Mouse (Mus musculus): ENCODE measurements around the gene Gabrb1. TPM values are rescaled to one million over a fixed set of nuclear protein-coding genes. Genes with fewer than 3 reads are reported as not detected.
A peak's percentile ranks its signal among the peaks of the same experiment; 100 is the strongest.

Gene Gabrb1
- polyA plus RNA-seq, 1 experiment from 2014 or later: 48.1 TPM

GRCm38 (mm10) chr5:71761105-71761504 lies 103.2 kb downstream of the Gabrb1 start:
- no peaks in the 10 kb centered on the region for H3K27me3 ChIP-seq (ENCODE audit: control insufficient read depth, insufficient read depth, low read depth, low read length)
- 91% methylated on average over 6 of the region's 6 CpGs for WGBS
- no peak for ATAC-seq
- H3K27ac ChIP-seq (ENCODE audit: low read length): no peak overlapping the region
- H3K9me3 ChIP-seq (replicated peaks; ENCODE audit: control insufficient read depth, low read length, poor library complexity, severe bottlenecking): no peaks in the 10 kb centered on the region
- no peaks in the 10 kb centered on the region for H3K36me3 ChIP-seq (ENCODE audit: control insufficient read depth, insufficient read depth, low read length)
- no peak overlapping the region for H3K4me2 ChIP-seq (ENCODE audit: low read length)
- H3K4me1 ChIP-seq (ENCODE audit: control insufficient read depth, insufficient read depth, low read length): no peaks in the 10 kb centered on the region
- no peak overlapping the region for H3K9ac ChIP-seq (ENCODE audit: low read depth, low read length)
- no peak overlapping the region for H3K4me3 ChIP-seq (ENCODE audit: low read depth, low read length)

- Histone ChIP-seq H3K4me1 (ENCODE audit: control insufficient read depth, insufficient read depth, low read length) (no peaks in the 10 kb centered on the region), H3K4me2 (ENCODE audit: low read length) (no peak overlapping the region), H3K36me3 (ENCODE audit: control insufficient read depth, insufficient read depth, low read length) (no peaks in the 10 kb centered on the region), H3K27me3 (ENCODE audit: control insufficient read depth, insufficient read depth, low read depth, low read length) (no peaks in the 10 kb centered on the region), H3K9me3 (replicated peaks; ENCODE audit: control insufficient read depth, low read length, poor library complexity, severe bottlenecking) (no peaks in the 10 kb centered on the region), H3K27ac (ENCODE audit: low read length) (no peak overlapping the region), H3K9ac (ENCODE audit: low read depth, low read length) (no peak overlapping the region), H3K4me3 (ENCODE audit: low read depth, low read length) (no peak overlapping the region)
- no peak for ATAC-seq
- WGBS: 85% methylated on average over 2 of the region's 2 CpGs
These were observed 123.7 kb downstream of the Gabrb1 start for GRCm38 (mm10) chr5:71781514-71782179.

GRCm38 (mm10) chr5:71822862-71823261 lies 164.9 kb downstream of the Gabrb1 start:
- Histone ChIP-seq H3K9me3 (replicated peaks; ENCODE audit: control insufficient read depth, low read length, poor library complexity, severe bottlenecking) (no peaks in the 10 kb centered on the region), H3K4me1 (ENCODE audit: control insufficient read depth, insufficient read depth, low read length) (no peaks in the 10 kb centered on the region), H3K4me2 (ENCODE audit: low read length) (no peak overlapping the region), H3K9ac (ENCODE audit: low read depth, low read length) (no peak overlapping the region), H3K4me3 (ENCODE audit: low read depth, low read length) (no peak overlapping the region), H3K27me3 (ENCODE audit: control insufficient read depth, insufficient read depth, low read depth, low read length) (no peaks in the 10 kb centered on the region), H3K27ac (ENCODE audit: low read length) (no peak overlapping the region), H3K36me3 (ENCODE audit: control insufficient read depth, insufficient read depth, low read length) (no peaks in the 10 kb centered on the region)
- 33% methylated on average over 1 of the region's 1 CpGs for WGBS
- no peak for ATAC-seq

- Histone ChIP-seq H3K4me1 (ENCODE audit: control insufficient read depth, insufficient read depth, low read length) (peaks cover 2% of the 10 kb centered on the region), H3K9me3 (replicated peaks; ENCODE audit: control insufficient read depth, low read length, poor library complexity, severe bottlenecking) (no peaks in the 10 kb centered on the region), H3K9ac (ENCODE audit: low read depth, low read length) (no peak overlapping the region), H3K4me3 (ENCODE audit: low read depth, low read length) (no peak overlapping the region), H3K4me2 (ENCODE audit: low read length) (no peak overlapping the region), H3K36me3 (ENCODE audit: control insufficient read depth, insufficient read depth, low read length) (no peaks in the 10 kb centered on the region), H3K27me3 (ENCODE audit: control insufficient read depth, insufficient read depth, low read depth, low read length) (no peaks in the 10 kb centered on the region), H3K27ac (ENCODE audit: low read length) (0 out of 2 replicates have a peak overlapping the region, but pooled peaks have one; percentile 38)
- ATAC-seq: no peak
These were observed 170.4 kb downstream of the Gabrb1 start for GRCm38 (mm10) chr5:71828342-71828741.

- Histone ChIP-seq H3K4me3 (ENCODE audit: low read depth, low read length) (no peak overlapping the region), H3K9ac (ENCODE audit: low read depth, low read length) (no peak overlapping the region), H3K27ac (ENCODE audit: low read length) (no peak overlapping the region; the same call in 1 of the 2 replicates), H3K27me3 (ENCODE audit: control insufficient read depth, insufficient read depth, low read depth, low read length) (no peaks in the 10 kb centered on the region), H3K36me3 (ENCODE audit: control insufficient read depth, insufficient read depth, low read length) (no peaks in the 10 kb centered on the region), H3K4me2 (ENCODE audit: low read length) (no peak overlapping the region), H3K4me1 (ENCODE audit: control insufficient read depth, insufficient read depth, low read length) (peaks cover 2% of the 10 kb centered on the region), H3K9me3 (replicated peaks; ENCODE audit: control insufficient read depth, low read length, poor library complexity, severe bottlenecking) (no peaks in the 10 kb centered on the region)
- peak; percentile 77 for ATAC-seq
- WGBS: 46% methylated on average over 1 of the region's 1 CpGs
These were observed 171.1 kb downstream of the Gabrb1 start for GRCm38 (mm10) chr5:71828996-71829395.

DNA sequence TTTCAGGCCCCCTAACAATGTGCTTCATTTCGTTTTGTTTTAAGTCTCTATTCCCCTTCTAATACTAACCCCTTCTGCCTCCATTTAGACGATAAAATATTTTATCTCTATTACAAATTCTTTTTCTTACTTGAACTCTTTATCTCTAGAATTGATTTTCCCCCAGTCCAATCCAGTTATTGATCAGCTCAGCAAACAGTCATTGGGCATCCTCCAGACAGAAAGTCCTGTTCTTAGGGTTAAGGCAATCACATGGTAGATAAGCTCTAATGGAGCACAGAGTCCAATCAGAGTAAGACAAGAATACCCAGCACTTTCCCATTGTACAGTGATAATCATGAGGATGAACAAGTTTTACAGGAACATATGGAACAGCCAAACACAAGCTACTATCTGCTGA lies 172.4 kb downstream of the Gabrb1 start:
- H3K27me3 ChIP-seq (ENCODE audit: control insufficient read depth, insufficient read depth, low read depth, low read length): no peaks in the 10 kb centered on the region
- ATAC-seq: no peak
- no peak overlapping the region for H3K27ac ChIP-seq (ENCODE audit: low read length)
- H3K4me1 ChIP-seq (ENCODE audit: control insufficient read depth, insufficient read depth, low read length): peaks cover 2% of the 10 kb centered on the region
- no peak overlapping the region for H3K4me2 ChIP-seq (ENCODE audit: low read length)
- no peak overlapping the region for H3K9ac ChIP-seq (ENCODE audit: low read depth, low read length)
- H3K36me3 ChIP-seq (ENCODE audit: control insufficient read depth, insufficient read depth, low read length): no peaks in the 10 kb centered on the region
- 94% methylated on average over 2 of the region's 2 CpGs for WGBS
- no peaks in the 10 kb centered on the region for H3K9me3 ChIP-seq (replicated peaks; ENCODE audit: control insufficient read depth, low read length, poor library complexity, severe bottlenecking)
- no peak overlapping the region for H3K4me3 ChIP-seq (ENCODE audit: low read depth, low read length)

DNA sequence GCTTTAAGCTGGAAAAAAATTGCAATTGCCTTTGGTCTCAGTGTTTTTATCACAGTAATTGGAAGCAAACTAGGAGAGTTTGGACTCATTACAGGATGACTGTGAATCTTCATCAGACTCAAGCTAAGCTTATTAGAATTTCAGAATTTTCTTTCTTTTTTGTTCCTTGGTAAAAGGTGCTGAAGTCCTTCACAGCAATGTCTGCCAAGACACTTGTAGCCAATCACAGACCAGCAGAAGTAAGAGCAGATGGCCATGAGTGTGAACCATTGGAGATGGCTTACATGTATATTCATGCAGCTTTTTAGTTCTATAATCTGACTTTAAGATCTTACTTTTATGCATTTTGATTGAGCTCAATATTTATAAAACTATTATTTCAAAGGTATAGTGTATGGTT lies 184.3 kb downstream of the Gabrb1 start:
- Histone ChIP-seq H3K4me1 (ENCODE audit: control insufficient read depth, insufficient read depth, low read length) (no peaks in the 10 kb centered on the region), H3K27me3 (ENCODE audit: control insufficient read depth, insufficient read depth, low read depth, low read length) (no peaks in the 10 kb centered on the region), H3K36me3 (ENCODE audit: control insufficient read depth, insufficient read depth, low read length) (no peaks in the 10 kb centered on the region), H3K9ac (ENCODE audit: low read depth, low read length) (no peak overlapping the region), H3K27ac (ENCODE audit: low read length) (no peak overlapping the region), H3K9me3 (replicated peaks; ENCODE audit: control insufficient read depth, low read length, poor library complexity, severe bottlenecking) (no peaks in the 10 kb centered on the region), H3K4me3 (ENCODE audit: low read depth, low read length) (no peak overlapping the region), H3K4me2 (ENCODE audit: low read length) (no peak overlapping the region)
- no peak for ATAC-seq

DNA sequence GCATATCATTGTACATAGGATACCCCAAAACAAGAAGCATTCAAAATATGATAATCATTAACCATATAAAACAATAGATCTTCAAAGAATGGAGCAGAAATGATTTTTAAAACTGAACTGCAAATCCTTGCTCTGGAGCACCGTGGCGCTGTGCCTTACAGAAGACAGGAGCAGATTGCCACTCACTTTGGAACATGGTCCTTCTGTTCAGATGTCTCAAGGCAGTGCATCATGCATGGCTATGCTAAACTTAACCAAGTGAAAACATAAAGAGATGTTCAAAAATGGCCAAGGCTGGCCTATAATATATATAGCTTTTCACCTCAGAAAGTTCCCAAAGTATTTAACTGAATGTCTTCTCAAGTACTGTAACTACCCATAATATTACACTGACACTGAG lies 240.3 kb downstream of the Gabrb1 start:
- H3K4me3 ChIP-seq (ENCODE audit: low read depth, low read length): no peak overlapping the region
- H3K27ac ChIP-seq (ENCODE audit: low read length): no peak overlapping the region
- no peaks in the 10 kb centered on the region for H3K36me3 ChIP-seq (ENCODE audit: control insufficient read depth, insufficient read depth, low read length)
- no peaks in the 10 kb centered on the region for H3K27me3 ChIP-seq (ENCODE audit: control insufficient read depth, insufficient read depth, low read depth, low read length)
- no peak overlapping the region for H3K4me2 ChIP-seq (ENCODE audit: low read length)
- ATAC-seq: no peak
- no peaks in the 10 kb centered on the region for H3K4me1 ChIP-seq (ENCODE audit: control insufficient read depth, insufficient read depth, low read length)
- 93% methylated on average over 2 of the region's 2 CpGs for WGBS
- H3K9ac ChIP-seq (ENCODE audit: low read depth, low read length): no peak overlapping the region
- H3K9me3 ChIP-seq (replicated peaks; ENCODE audit: control insufficient read depth, low read length, poor library complexity, severe bottlenecking): no peaks in the 10 kb centered on the region

GRCm38 (mm10) chr5:71903399-71903798 lies 245.5 kb downstream of the Gabrb1 start:
- ATAC-seq: no peak
- Histone ChIP-seq H3K4me1 (ENCODE audit: control insufficient read depth, insufficient read depth, low read length) (no peaks in the 10 kb centered on the region), H3K36me3 (ENCODE audit: control insufficient read depth, insufficient read depth, low read length) (no peaks in the 10 kb centered on the region), H3K27me3 (ENCODE audit: control insufficient read depth, insufficient read depth, low read depth, low read length) (no peaks in the 10 kb centered on the region), H3K9ac (ENCODE audit: low read depth, low read length) (no peak overlapping the region), H3K27ac (ENCODE audit: low read length) (no peak overlapping the region), H3K4me3 (ENCODE audit: low read depth, low read length) (no peak overlapping the region), H3K4me2 (ENCODE audit: low read length) (no peak overlapping the region), H3K9me3 (replicated peaks; ENCODE audit: control insufficient read depth, low read length, poor library complexity, severe bottlenecking) (no peaks in the 10 kb centered on the region)
- 88% methylated on average over 7 of the region's 7 CpGs for WGBS
